Mouse (Mus musculus) left cerebral cortex, adult 8-10 months (tissue): ENCODE results near the gene Slc24a1. TPM values are rescaled to one million over a fixed set of nuclear protein-coding genes. Genes with fewer than 3 reads are reported as not detected.
A peak's percentile ranks its signal among the peaks of the same experiment; 100 is the strongest.

Experiments
- DNase-seq, 2 experiments: peaks; one replicate each; pipeline ENCODE4 v3.0.0; 2022; ENCODE audit warnings: low spot score in 2 of 2
- total RNA-seq, 4 experiments: library from RNA; stranded (reverse); gene quantifications; 2 replicates each; pipeline ENCODE4 v1.2.4; 2022

Gene Slc24a1
- total RNA-seq, 4 experiments from 2014 or later: 0.23 to 0.58 (median 0.28) TPM

GRCm38 (mm10) chr9:64937491-64937890 lies 13.9 kb downstream of the Slc24a1 start:
- DNase-seq: no peak

GRCm38 (mm10) chr9:64936508-64936907 lies 14.9 kb downstream of the Slc24a1 start:
- DNase-seq: no peak

GRCm38 (mm10) chr9:64934015-64934754 lies 17.2 kb downstream of the Slc24a1 start:
- no peak for DNase-seq

- DNase-seq: no peak
Observed at GRCm38 (mm10) chr9:64931751-64932610, 19.4 kb downstream of the Slc24a1 start.

GRCm38 (mm10) chr9:64930256-64930655 lies 21.2 kb downstream of the Slc24a1 start:
- DNase-seq: no peak

- DNase-seq: peak; percentile 57 to 87
Observed at GRCm38 (mm10) chr9:64926201-64926991, 25.0 kb downstream of the Slc24a1 start.

- no peak for DNase-seq
Observed at GRCm38 (mm10) chr9:64925771-64926170, 25.6 kb downstream of the Slc24a1 start.

GRCm38 (mm10) chr9:64918560-64918959 lies 32.8 kb downstream of the Slc24a1 start:
- DNase-seq: no peak

- no peak for DNase-seq
Observed at GRCm38 (mm10) chr9:64914629-64915028, 36.8 kb downstream of the Slc24a1 start.

GRCm38 (mm10) chr9:64913973-64914372 lies 37.4 kb downstream of the Slc24a1 start:
- DNase-seq: no peak

- DNase-seq: no peak
Observed at GRCm38 (mm10) chr9:64913406-64913805, 38.0 kb downstream of the Slc24a1 start.

GRCm38 (mm10) chr9:64907441-64907840 lies 44.0 kb downstream of the Slc24a1 start:
- DNase-seq: no peak

- no peak for DNase-seq
Observed at GRCm38 (mm10) chr9:64904917-64905640, 46.3 kb downstream of the Slc24a1 start.

GRCm38 (mm10) chr9:64903386-64903785 lies 48.0 kb downstream of the Slc24a1 start:
- peak in 1 of 2 experiments; percentile 47 for DNase-seq

- no peak for DNase-seq
Observed at GRCm38 (mm10) chr9:64902866-64903265, 48.5 kb downstream of the Slc24a1 start.

- no peak for DNase-seq
Observed at GRCm38 (mm10) chr9:64896605-64897004, 54.8 kb downstream of the Slc24a1 start.

- DNase-seq: no peak
Observed at GRCm38 (mm10) chr9:64886008-64886407, 65.4 kb downstream of the Slc24a1 start.
